Mouse (Mus musculus) kidney, adult 2 months (tissue): ENCODE measurements around the gene Abhd2. TPM values are rescaled to one million over a fixed set of nuclear protein-coding genes. Genes with fewer than 3 reads are reported as not detected.
A peak's percentile ranks its signal among the peaks of the same experiment; 100 is the strongest.

Experiments
- DNase-seq: peaks from one replicate; pipeline ENCODE4 v3.0.0; 2021
- H3K27ac ChIP-seq: fragments of 200-500 bp; 2 replicates; pipeline ENCODE4 v1.5.1; 2012; ENCODE audit warnings: low read depth, low read length, control low read depth, inconsistent platforms; ENCODE audit not compliant: insufficient read depth
- H3K27me3 ChIP-seq: fragments of 200-500 bp; replicated peaks from 2 replicates; pipeline ENCODE4 v1.6.1; 2012; ENCODE audit warnings: mild to moderate bottlenecking, moderate library complexity, low read length, inconsistent platforms; ENCODE audit not compliant: control insufficient read depth, insufficient read depth
- H3K36me3 ChIP-seq: fragments of 200-500 bp; 2 replicates; pipeline ENCODE4 v1.6.1; 2012; ENCODE audit warnings: mild to moderate bottlenecking, moderate library complexity, low read length, inconsistent platforms; ENCODE audit not compliant: control insufficient read depth, insufficient read depth
- H3K4me1 ChIP-seq: fragments of 200-500 bp; 2 replicates; pipeline ENCODE4 v1.6.1; 2011; ENCODE audit warnings: low read length; ENCODE audit not compliant: control insufficient read depth, insufficient read depth
- H3K4me3 ChIP-seq: fragments of 200-500 bp; 2 replicates; pipeline ENCODE4 v1.5.1; 2011; ENCODE audit warnings: mild to moderate bottlenecking, low read depth, low read length, control low read depth; ENCODE audit not compliant: insufficient read depth
- CTCF ChIP-seq: fragments of 200-500 bp; conservative IDR thresholded peaks from 2 replicates; pipeline ENCODE4 v1.5.1; 2011; ENCODE audit warnings: low read depth, mild to moderate bottlenecking, control low read depth, low read length, moderate library complexity, mixed read lengths; ENCODE audit not compliant: insufficient read depth, insufficient read length
- POLR2A ChIP-seq: fragments of 200-500 bp; IDR thresholded peaks from one replicate; pipeline ENCODE4 v1.6.1; 2011; ENCODE audit warnings: low read depth, low read length, control low read depth
- WGBS: fragments of 180-500 bp; shearing (Covaris S2); methylation state at CpG from one replicate; pipeline ENCODE4 v1.1.7; 2018; 5-methylcytosine and 5-hydroxymethylcytosine counted together
- polyA plus RNA-seq: library from polyadenylated mRNA; depleted of rRNA; stranded (reverse); fragments of >200 nt; gene quantifications from 2 replicates; pipeline ENCODE4 v1.2.3, GENCODE M21; 2012

Gene Abhd2
- polyA plus RNA-seq, 1 experiment, result 29.4 TPM

DNA sequence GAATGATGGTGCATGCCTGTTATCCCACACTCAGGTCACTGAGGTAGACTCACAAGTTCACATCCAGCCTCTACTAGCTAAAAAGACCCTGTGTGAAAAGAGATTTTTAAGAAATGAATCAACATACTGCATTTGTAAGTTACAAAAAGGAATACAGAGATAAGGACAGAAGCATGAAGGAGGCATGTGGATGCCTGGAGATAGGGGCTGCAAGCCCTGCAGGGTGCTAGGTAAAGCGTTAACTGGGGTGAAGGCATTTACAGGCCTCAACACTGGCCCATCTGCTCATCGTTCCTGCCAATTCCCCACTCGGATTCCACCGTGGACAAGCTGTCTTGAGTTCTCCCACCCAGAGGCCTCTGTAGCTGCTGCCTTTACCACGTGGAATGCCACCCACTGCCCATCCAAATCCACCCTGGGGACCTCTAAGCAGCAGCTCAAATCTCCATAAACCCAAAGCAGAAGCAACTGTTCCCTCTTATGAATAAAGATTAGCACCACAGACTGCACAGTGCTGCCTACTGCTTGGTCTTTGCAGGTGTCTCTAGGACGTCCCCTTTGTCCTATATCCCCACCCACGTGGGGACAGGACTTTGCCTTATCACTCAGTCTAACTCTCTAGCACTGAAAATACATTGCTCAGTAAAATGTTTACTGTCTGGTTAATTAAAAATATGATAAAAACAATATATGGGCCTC lies 5.2 kb upstream of the Abhd2 start:
- no peak for TF ChIP-seq POLR2A
- no peak for TF ChIP-seq CTCF
- Histone ChIP-seq H3K27me3 (no peaks in the 10 kb centered on the region), H3K4me1 (no peaks in the 10 kb centered on the region), H3K4me3 (no peak overlapping the region), H3K36me3 (no peaks in the 10 kb centered on the region), H3K27ac (no peak overlapping the region)
- no peak for DNase-seq
- 55% methylated on average over 7 of the region's 7 CpGs for WGBS

DNA sequence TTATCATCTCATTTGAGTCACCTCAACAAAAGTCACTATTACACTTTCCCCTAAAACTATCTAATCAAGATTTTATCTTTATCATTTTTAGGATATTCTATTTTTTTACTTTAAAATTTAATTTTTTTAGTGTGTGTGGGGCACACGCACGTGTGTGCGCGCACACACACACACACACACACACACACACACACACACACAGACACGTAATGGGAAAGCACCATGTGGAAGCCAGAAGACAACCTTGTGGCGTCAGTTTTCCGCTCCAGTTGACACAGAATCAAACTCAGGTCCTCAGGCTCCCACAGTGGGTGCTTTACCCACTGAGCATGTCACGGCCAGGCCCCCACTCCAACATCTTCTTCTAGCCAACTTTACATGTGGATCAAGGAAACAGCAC lies 4.1 kb upstream of the Abhd2 start:
- DNase-seq, result no peak
- no peaks in the 10 kb centered on the region for H3K36me3 ChIP-seq
- H3K27me3 ChIP-seq, result no peaks in the 10 kb centered on the region
- 90% methylated on average over 8 of the region's 8 CpGs for WGBS
- peaks cover 4% of the 10 kb centered on the region; the same call in 1 of the 2 replicates for H3K4me1 ChIP-seq
- no peak overlapping the region for H3K4me3 ChIP-seq
- no peak overlapping the region for H3K27ac ChIP-seq
- no peak for TF ChIP-seq POLR2A
- TF ChIP-seq CTCF, result no peak

GRCm38 (mm10) chr7:79269411-79269810 lies 3.6 kb upstream of the Abhd2 start:
- Histone ChIP-seq H3K4me3 (no peak overlapping the region), H3K27ac (no peak overlapping the region), H3K36me3 (no peaks in the 10 kb centered on the region), H3K4me1 (peaks cover 9% of the 10 kb centered on the region; the same call in 1 of the 2 replicates), H3K27me3 (no peaks in the 10 kb centered on the region)
- DNase-seq, result no peak
- TF ChIP-seq CTCF, result no peak
- no peak for TF ChIP-seq POLR2A
- 61% methylated on average over 8 of the region's 8 CpGs for WGBS

- Histone ChIP-seq H3K27me3 (no peaks in the 10 kb centered on the region), H3K4me3 (no peak overlapping the region), H3K27ac (no peak overlapping the region), H3K4me1 (peaks cover 13% of the 10 kb centered on the region; the same call in 1 of the 2 replicates), H3K36me3 (no peaks in the 10 kb centered on the region)
- DNase-seq, result no peak
- 67% methylated on average over 1 of the region's 1 CpGs for WGBS
- no peak for TF ChIP-seq CTCF
- TF ChIP-seq POLR2A, result no peak
Measured at GRCm38 (mm10) chr7:79269866-79270265, 3.1 kb upstream of the Abhd2 start.

- WGBS, result 80% methylated on average over 9 of the region's 9 CpGs
- no peak overlapping the region for H3K27ac ChIP-seq
- H3K4me3 ChIP-seq, result no peak overlapping the region
- H3K4me1 ChIP-seq, result peaks cover 13% of the 10 kb centered on the region; the same call in 1 of the 2 replicates
- TF ChIP-seq POLR2A (no peak), CTCF (no peak)
- DNase-seq, result no peak
- H3K27me3 ChIP-seq, result no peaks in the 10 kb centered on the region
- H3K36me3 ChIP-seq, result no peaks in the 10 kb centered on the region
Measured at GRCm38 (mm10) chr7:79270961-79271387, 2.0 kb upstream of the Abhd2 start.

DNA sequence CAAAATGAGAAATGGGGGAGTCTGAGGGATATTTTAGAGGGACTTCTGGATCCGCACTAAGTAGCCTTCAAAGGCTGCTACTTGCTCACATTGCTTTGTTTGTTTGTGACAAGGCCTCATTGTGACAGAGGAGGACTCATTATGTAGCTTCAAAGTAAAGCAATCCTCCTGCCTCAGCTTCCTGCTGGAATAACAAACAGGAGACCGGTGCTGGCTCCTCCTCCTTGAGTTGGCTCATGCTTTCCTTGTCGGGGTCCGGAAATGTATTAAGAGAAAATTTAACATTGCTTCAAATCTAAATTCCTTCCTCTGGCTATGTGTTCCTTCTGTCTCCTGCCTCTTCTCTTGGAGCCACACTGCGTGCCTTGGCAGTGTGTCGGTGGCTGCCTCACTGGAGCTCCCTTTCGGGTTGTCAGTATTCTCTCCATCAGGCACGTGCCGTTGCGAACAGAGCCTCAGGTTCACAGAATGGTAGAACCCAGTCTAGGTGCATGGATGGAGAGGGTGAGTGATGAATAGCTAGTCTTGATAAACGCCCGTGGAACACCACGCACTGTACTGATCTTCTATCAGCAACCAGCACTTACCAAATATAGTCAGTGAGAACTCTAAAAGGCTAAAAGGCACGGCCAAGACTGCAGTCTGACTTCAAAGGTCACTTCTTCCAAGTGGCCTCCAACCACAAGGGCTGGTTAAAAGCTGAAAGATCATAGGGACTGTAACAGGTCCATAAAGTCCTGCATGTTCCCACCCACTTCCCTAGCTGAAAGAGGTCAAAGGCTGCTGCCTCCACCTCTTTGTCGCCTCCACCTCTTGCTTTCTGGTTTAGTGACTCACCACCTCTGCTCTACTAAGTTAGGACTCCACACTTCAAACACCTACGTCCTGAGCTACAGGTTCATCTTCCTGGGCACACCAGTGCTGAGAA lies 874 bp upstream of the Abhd2 start:
- DNase-seq, result peak; percentile 79
- Histone ChIP-seq H3K27me3 (no peaks in the 10 kb centered on the region), H3K27ac (peak overlapping the region; percentile 46), H3K4me3 (peak overlapping the region; percentile 21; the same call in 1 of the 2 replicates), H3K4me1 (peaks cover 13% of the 10 kb centered on the region; the same call in 1 of the 2 replicates), H3K36me3 (no peaks in the 10 kb centered on the region)
- WGBS, result 63% methylated on average over 16 of the region's 16 CpGs
- no peak for TF ChIP-seq POLR2A
- no peak for TF ChIP-seq CTCF
